Mouse (Mus musculus): ENCODE results near the gene Dclk2.

The Dclk2 gene

DNA sequence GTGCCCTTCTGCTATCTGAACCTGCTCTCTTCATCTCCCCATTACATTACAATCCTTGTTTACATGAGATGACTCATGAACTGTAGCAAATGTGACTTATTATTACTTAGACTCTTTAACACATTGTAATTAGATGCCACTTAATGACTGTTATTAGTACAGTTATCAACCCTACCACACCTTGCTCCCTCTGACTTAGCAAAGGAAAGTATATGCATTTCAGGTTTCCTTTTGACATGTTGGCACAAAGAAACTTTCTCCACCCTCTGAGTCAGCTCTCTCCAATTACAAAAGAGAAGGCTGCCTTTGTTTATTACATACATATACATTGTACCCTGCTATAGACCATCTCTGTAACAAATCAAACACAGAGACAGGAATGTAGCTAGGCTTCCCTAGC, 33.1 kb downstream of the Dclk2 start:
- no peak for DNase-seq

DNA sequence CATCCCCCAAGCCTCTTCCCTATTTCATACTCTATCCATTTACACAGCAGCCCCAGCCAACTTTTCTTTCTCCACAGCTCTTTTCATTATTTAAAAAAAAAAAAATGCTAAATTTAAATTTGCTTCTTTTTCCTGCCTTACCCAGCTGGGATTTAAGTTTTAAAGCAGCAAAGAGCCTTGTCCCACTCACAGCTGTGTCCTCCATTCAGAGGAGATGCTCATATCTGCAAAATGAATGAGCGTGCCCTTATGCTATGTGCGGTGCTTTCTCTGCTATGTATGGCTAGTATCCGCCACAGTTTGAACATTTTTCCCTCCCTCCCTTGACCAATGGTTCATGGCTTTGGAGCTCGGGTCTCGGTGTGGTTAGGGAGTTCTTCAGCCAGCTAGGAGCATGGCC, 35.5 kb downstream of the Dclk2 start:
- DNase-seq: no peak

DNA sequence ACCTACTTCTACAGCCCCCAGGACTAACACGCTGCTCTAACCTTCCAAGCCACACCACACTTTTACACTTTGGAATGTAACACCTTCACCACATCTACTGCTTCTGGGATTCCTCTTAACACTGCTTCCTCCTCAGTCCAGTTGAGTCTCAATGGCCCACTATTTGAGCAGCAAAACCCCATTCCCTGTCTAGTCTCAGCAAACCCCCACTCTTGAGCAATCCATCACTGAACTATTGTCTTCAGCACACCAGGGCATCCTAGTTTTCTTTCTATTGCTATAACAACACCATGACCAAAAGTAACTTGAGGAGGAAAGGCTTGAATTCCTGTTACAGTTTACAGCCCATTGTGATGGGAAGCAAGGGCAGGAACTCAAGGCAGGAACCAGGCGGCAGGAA, 36.2 kb downstream of the Dclk2 start:
- no peak for DNase-seq

DNA sequence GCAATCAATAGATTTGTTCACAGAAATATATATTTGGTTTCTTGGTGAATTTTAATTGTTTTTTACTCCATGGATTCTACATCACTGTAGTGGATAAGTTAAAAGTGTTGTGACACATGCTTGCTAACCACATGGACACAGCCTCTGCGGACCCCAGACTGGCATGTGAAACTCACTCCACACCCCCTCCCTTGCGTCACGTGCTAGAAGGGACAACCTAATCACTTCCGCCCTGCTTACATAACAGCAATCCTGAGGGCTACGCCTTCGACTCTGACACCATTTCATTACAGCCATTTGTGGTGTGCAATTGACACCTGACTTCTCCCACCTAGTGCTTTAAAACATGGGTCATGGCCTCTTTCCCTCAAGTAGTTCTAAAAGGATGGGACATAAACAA, 36.7 kb downstream of the Dclk2 start:
- DNase-seq: no peak

DNA sequence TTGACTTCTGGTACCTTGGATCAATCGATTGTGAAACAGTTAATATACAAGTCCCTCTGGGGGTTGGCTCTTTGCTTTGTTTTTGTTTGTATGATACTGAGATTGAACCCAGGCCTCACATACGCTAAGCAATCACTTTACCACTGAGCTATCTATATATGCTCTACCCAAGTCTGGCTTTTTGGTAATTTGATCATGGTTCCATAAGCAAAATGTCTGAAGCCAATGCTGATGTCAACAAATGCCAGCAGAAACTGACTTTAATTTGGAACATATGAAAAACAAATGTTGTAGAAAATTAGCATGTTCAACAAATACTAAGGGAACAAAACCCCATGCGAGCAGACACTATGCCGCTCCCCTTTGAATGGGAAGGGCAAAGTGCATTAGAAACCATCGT, 44.7 kb downstream of the Dclk2 start:
- no peak for DNase-seq

DNA sequence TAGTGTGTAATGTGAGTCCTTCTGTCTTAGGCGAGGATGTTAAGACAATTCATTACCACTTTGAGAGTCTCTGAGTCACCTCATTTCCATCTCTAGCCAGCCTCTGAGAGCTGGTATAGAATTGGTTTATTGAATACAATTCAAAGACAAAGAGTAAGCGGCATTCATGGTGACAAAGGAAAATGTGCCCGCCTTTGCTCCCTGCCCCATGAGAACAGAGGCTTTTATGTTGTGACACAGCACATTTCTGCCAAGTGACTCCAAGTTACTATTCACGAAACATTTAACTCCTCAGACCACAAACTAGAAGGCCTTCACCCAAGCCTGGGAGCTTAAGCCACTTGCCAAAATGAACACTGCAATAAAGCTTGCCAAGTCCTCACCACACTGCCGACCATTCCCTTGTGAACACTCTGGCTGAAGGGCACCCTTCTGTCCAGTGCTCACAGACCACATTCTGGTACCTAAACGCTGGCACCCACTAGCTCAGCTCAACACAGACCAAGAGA, 47.5 kb downstream of the Dclk2 start:
- no peak for DNase-seq

DNA sequence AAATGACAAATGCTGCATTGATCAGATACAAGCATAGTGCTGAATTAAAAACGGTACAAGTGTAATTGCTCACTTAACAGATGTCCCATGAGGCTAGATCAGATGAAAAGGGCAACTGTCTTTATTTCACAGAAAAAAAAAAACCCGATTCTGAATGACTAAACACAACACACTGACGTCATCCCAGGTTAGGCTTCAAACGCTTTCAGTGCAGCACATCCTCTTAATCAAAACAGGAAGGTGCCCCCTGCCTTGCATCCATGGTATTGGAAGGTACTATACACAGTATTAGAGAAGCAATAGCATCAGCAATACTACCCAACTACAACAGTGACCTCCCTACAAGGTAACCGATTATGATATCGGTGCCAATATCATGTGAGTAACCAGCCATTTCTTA, 49.7 kb downstream of the Dclk2 start:
- no peak for DNase-seq

DNA sequence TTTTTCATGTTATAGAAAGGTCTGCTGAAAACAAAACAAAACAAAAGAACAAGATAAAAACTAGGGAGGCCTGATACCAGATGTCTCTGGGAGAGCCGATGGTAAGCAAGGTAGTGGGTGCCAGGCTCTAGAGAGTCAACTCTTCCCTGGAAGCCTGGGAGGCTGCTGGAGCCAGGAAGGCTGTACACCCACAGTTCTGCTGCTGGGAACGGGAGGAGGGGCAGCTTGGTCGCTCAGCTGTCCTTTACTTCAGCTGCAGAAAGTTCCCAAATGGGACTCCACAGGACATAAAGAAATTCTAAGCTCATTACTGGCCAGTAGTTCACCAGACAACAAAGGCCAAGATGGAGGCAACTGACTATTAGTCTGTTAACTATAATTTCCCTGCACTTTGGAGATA, 50.2 kb downstream of the Dclk2 start:
- DNase-seq: no peak

DNA sequence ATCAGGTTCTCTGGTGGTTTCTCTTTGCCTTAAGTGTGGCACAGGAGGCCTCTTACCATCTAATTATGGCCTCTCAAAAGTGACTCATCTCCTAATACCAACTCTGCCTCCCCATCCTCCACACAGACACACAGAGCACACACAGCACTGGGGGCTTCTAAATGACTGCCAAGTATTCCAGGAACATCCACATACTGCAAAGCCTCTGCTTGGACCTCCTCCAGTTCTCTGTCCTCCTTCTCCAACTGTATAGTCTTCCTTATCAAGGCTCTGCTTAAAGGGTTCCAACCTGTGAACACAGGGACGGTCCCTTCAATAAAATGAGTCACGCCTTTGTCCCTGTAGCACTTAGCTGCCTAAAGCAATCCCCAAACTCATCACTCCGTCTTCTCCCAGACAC, 51.9 kb downstream of the Dclk2 start:
- no peak for DNase-seq

DNA sequence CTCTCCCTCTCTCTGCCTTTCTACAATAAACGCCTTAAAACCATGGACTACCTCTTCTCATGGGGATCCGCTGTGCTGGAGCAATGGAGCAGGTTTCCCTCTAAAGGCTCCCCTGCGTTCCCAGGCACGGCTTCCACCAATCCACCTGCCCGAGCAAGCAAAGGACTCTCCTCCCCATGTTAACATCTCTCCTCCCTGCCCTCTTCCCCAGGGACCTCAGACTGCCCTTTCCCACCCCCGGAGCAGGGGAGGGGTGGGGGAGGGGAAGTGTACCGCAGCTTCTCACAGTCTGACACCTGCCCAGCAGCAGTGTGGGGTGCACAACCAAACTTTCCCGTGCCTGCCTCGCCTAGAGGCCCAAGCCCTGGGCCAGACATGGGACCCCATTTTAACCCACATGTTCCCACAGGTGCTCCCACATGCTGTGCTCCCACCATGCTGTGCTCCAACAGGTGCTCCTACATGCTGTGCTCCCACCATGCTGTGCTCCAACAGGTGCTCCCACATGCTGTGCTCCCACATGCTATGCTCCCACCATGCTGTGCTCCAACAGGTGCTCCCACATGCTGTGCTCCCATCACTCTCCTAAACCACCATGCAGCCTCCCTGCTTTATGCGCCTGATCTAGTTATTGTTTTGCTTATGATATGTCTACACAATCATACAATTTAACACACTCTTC, 57.2 kb downstream of the Dclk2 start:
- DNase-seq: no peak

DNA sequence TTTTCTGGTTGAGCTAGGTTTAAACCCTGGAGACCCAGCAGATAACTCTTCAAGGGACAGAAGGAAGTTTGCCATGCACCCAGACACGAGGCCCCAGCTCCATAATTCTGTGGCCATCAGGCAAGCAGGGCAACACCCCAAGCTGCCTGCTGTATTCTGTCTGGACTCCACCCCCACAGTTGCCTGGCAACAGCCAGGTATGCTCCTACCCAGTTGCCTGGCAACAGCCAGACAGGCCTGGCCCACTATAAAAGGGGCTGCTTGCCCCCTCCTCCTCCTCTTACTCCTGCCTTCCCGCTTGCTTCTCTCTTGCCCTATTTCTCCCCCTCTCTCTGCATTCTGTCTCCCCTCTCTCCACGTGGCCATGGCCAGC, 57.7 kb downstream of the Dclk2 start:
- no peak for DNase-seq

DNA sequence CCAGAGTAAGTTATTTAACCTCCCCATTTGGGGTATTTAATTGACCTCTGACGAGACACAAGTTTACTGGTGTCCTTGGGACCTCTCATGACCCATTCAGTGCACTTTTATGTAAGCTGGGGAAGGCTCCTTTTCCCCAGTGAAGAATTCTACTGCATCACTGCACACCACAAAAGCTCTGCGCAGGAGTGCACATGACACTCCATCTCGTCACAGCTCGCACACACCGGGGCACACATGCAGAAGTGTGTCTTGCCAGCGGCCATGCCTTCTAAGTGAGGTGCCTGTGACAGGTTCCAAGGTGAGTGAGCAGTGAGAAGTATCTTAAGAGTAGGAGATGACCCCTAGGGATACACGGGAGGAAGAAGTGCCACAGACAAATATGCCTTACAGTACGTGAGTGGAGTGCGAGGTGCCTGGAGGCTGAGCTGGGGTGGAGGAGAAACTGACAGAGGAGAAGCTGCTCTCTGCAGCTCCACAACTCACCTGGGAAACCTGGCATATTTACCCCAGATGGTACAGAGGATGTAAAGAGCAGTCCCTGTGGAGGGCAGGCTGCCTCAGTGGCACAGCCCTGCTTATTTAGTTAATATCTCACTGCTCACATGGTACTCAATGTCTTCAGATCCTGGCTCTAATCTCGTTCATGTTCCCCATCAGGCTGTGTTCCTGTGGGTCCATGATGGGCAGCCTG, 58.3 kb downstream of the Dclk2 start:
- DNase-seq: no peak

DNA sequence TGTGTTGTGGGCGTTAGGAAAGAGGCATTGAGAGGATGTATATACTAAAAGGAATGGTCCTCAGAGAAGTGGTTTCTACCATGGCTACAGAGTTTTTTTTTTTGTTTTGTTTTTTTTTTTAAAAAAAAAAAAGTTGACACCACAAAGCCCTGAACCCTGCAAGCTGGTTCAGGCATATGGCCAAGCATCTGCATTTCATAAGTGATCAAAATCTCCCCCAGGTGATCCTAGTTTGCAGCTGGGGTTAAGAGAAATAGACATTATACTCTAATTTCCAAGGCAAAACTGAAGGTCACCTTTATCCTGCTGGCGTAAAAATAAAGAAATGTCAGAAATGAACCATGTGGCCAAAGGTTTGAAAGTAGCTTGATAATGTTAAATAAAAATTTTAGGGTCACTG, 60.9 kb downstream of the Dclk2 start:
- DNase-seq: no peak

DNA sequence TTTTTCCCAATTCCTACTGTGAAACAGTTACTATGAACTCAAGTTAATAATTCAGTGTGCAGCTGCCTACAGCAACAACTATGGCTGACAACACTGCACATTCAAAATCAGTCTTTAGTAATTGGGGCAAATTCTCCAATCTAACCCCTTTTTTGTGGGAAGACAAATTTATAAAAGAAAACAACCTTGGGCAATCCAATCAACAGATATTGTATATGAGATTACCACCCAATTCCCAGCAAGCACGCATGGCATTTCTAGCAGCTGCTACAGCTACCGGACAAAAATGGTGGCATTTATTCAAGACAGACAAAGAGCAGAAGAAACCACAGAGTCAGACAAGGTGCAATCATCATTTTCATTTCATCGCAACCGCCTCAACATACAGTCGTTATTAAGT, 62.0 kb downstream of the Dclk2 start:
- DNase-seq: no peak

DNA sequence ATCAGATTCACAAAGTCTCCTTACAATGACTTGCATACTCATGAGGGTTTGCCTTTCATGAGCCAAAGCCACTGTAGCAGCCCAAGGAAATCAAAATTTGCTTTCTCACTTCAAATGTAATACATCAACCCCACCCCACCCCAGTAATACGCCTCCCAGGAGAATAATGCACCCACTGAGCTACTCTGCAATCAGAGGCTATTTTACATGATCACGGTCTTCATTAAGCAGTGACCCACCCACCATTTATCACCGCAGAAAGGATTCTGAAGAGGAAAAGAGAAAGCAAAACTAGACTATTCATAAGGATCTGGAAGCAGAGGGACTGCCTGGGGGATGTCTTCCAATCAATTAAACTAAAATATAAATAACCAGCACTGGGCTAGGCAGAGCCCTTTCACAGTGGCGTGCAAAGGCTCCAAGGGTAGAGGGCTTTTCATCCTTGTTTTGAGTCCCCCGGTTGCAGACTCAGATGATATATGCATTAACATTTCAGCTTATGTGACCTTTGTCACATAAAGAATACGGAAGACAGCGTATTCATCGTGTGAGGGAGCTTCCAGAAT, 62.7 kb downstream of the Dclk2 start:
- DNase-seq: no peak

DNA sequence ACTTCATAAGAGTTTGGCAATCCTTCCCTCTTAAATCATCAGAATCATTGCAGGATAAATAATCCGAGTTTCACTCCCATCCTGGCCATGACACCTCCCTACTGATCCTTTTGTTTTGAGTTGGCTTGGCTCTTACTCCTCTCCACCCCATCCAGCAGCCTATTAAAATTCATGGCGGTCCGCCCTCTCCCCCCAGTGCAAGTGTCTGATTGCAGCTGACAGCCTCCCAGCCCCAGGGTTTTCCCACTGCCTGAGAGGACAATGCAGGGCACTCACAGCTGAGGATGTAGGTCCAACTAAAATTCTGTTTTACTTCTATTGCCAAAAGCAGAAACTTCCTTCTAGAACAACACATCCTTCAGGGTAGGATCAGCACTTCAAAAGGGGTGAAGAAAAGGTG, 67.8 kb downstream of the Dclk2 start:
- DNase-seq: no peak

DNA sequence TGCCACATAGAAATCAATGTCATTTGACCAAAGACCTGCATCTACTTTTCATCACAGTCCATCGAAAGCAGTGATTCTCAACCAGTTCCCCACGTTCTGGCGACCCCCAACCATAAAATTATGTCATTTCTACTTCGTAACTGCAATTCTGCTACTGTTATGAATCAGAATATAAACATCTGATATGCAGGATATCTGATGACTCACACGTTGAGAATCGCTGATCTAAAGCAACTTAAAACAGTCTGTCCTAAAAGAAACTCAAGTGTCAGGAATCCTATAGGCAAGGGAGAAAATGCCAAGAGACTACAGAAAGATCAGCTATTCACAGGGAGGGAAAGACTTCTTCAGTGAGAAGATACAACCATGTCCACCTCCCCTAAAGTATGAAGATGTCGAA, 69.5 kb downstream of the Dclk2 start:
- DNase-seq: no peak

DNA sequence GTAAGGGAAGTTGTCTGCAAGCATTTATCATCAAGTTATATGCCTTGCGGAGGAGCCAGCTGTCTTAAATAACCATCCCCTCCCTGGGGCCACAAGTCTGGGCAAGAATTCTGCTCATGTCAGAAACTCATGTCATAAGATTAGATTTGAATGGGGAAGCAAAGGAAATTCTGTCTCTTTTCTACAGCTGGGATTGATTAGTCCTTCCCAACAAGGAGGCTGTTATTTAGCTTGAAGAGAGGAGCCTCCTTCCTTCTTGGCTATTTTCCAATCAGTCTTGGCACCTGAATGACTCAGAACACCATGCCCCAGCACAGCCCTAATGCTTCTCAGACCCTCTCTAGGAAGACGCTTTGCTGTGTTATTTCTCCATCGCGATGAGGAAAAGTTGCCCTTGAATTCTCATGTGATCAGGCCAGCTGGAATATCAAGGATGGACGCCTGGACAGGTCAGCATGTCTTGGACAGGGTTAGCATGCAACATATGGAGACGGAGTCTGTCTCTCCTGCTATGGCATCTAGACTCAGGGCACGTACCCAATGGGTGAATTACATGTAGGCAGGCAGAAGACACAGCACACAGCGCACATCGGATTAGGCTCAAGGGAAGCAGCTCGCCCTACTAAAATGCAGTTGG, 70.1 kb downstream of the Dclk2 start:
- DNase-seq: no peak

DNA sequence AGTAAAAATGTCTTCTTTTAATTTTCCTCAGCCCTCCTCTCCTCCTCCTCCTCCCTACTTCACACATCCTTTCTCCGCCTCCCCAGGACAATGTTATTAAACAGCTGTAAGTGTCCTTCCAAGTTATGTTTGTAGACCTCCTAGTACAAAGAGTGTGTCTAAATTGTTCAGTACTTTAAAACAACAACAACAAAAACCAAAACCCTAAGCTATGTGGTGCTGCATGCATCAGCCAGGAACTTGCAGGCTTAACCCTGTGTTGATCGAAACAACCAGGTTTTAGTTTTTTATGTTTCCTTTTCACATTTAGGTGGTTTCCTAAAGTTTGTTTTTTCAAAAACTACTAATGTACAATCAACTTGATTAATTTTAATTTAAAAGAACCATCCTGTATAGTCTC, 71.3 kb downstream of the Dclk2 start:
- DNase-seq: no peak

DNA sequence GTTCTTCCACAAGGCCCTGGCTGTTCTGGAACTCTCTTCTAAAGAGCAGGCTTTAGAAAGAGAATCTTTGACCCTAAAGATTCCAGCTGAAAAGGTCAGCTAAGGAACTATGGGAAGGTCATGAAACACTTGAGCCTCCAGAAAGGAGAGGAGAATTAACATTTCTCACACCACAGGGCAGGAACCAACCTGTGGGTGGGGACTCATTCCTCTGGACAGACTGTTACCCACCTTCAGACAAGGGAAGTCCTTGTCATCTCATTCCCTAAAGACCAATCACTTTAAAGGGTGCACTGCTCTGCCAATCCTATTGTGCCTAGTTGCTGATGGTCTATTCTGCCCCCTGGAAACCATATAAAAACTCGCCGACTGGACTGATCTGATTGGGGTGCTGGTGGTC, 73.1 kb downstream of the Dclk2 start:
- DNase-seq: no peak

DNA sequence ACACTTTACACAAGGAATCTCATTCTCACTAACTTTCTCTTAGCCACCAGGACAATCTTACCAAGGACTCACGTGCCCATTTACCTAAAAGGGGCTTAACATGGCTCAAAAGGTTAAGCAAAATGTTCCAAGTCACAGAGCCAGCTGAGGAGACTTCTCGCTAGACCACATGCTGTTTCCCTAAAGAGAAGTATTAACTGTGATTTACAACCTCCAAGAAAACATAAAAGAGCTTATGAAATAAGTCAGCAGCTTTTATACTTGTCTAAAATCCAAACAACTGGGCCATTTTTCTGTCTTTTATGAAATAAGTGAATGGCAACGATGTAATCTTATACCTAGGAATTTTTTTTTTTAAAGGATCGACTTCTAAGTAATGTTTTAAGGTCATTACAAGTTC, 74.6 kb downstream of the Dclk2 start:
- no peak for DNase-seq

DNA sequence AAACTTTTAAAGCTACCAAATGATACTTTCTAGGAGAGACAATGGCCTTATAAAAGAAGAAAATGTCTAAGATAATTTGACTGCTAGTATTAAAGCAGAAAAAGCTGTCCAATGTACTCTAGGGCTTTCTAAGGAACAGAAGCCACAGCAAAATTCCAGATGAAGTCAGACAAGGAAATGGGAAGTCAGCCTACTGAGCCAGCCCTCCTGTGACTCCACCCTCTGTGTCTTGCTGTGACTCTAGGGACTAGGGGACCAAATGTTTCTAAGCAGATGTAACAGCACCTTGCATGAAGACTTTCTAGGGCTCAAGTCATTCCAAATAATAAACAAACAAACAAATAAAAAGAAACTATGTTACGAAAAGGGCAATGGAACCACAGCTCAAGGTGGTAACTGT, 75.1 kb downstream of the Dclk2 start:
- no peak for DNase-seq

DNA sequence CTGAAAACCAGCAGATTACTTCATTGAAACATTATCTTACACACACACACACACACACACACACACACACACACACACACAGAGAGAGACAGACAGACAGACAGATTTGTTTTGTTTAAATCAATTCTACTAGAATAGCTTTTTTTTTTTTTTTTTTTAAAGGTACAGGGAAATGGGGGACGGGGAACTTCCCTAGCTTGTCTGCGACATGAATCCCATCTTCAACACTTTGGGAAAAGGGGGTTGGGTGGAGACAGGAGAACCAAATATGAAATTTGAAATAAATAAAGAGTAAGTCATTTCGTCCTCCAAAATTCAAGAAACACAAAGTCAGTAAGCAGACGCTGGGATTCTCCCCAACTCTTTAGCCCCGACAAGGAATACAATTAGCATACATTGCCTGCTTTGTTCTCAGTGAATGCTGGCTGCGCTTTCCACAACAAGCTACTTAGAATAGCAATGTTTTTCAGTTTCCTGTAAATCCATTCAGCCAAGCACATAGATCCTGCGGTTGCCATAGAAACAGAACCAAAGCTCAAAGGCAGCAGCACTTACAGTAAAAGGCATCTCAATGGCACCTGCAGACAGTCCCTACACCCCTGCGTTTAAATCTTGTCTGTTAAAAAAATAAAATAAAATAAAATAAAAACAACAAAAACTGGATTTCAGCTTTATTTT, 75.7 kb downstream of the Dclk2 start:
- no peak for DNase-seq

DNA sequence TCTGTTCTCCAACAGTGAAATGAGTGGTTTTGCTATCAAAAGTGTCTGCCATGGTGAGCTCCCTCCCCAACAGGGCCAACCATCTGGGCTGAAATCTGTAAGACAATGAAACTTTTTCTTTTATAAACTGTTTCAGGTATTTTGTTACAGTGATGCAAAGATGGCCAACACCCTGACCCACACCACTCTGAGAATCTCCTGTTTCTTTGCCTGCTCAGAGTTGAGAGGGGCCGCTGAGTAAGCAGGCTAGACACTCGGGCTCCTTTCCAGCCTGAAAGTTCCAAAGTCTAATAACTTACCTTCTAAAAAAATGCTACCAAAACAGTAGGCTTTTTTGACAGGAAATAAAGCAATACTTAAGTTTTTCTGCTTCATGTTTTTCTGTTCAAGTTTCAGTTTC, 78.2 kb downstream of the Dclk2 start:
- no peak for DNase-seq
